In genomic region chr15:7198816-7199215, GRCm38 (mm10) we compare ENCODE assay signal across 8 mouse cellular contexts.
DNase-seq lines count a peak whose midpoint lies in the region; ATAC-seq and TF ChIP-seq lines count a peak whose summit lies in the region.

No protein-coding gene starts in this region.

- H3K4me2 ChIP-seq in heart, embryonic 11.5 days: no peak overlapping the region
- H3K4me2 ChIP-seq in forebrain, embryonic 16.5 days (ENCODE audit: low read length): no peak overlapping the region
- H3K4me2 ChIP-seq in midbrain, postnatal 0 days (ENCODE audit: low read depth, low read length, poor library complexity, severe bottlenecking): no peak overlapping the region

- 65% methylated on average over 2 of the region's 2 CpGs for WGBS in heart, embryonic 11.5 days (ENCODE audit: insufficient replicate concordance)
- 5% methylated on average over 2 of the region's 2 CpGs for WGBS in forebrain, embryonic 16.5 days
- WGBS in midbrain, postnatal 0 days: 39% methylated on average over 2 of the region's 2 CpGs

- TF ChIP-seq CTCF in midbrain, postnatal 0 days (IDR thresholded peaks at IDR 0.05): no peak

- no peak overlapping the region for H3K9ac ChIP-seq in heart, embryonic 11.5 days (ENCODE audit: low read depth, low read length)
- no peak overlapping the region for H3K9ac ChIP-seq in forebrain, embryonic 16.5 days (replicated peaks; ENCODE audit: low read depth, low read length)
- H3K9ac ChIP-seq in midbrain, postnatal 0 days (replicated peaks; ENCODE audit: low read length, poor library complexity, severe bottlenecking): no peak overlapping the region

- H3K27me3 ChIP-seq in heart, embryonic 11.5 days (ENCODE audit: control insufficient read depth, insufficient read depth, low read length): no peaks in the 10 kb centered on the region
- no peaks in the 10 kb centered on the region for H3K27me3 ChIP-seq in forebrain, embryonic 16.5 days (replicated peaks; ENCODE audit: control insufficient read depth, insufficient read depth, low read length)
- H3K27me3 ChIP-seq in midbrain, postnatal 0 days (ENCODE audit: insufficient read depth, low read length): no peaks in the 10 kb centered on the region

- no peak for ATAC-seq in heart, embryonic 11.5 days (replicated peaks; ENCODE audit: insufficient number of reproducible peaks, low FRiP score, low TSS enrichment)
- ATAC-seq in forebrain, embryonic 16.5 days: peak; percentile 58
- ATAC-seq in midbrain, postnatal 0 days (ENCODE audit: low FRiP score): peak; percentile 70
- ATAC-seq in cerebellum, adult (ENCODE audit: insufficient number of reproducible peaks, low FRiP score, low TSS enrichment): no peak

- no peaks in the 10 kb centered on the region for H3K9me3 ChIP-seq in heart, embryonic 11.5 days (replicated peaks; ENCODE audit: control insufficient read depth, low read length)
- H3K9me3 ChIP-seq in forebrain, embryonic 16.5 days (ENCODE audit: control insufficient read depth, low read length): no peaks in the 10 kb centered on the region
- H3K9me3 ChIP-seq in midbrain, postnatal 0 days (ENCODE audit: low read length): no peaks in the 10 kb centered on the region

- no peak overlapping the region for H3K4me3 ChIP-seq in heart, embryonic 11.5 days (ENCODE audit: low read depth, low read length)
- H3K4me3 ChIP-seq in forebrain, embryonic 16.5 days (replicated peaks; ENCODE audit: low read length): no peak overlapping the region
- H3K4me3 ChIP-seq in midbrain, postnatal 0 days (ENCODE audit: low read depth, low read length): no peak overlapping the region

- H3K4me1 ChIP-seq in heart, embryonic 11.5 days (ENCODE audit: control insufficient read depth, insufficient read depth, low read length): peaks cover 28% of the 10 kb centered on the region
- H3K4me1 ChIP-seq in forebrain, embryonic 16.5 days (replicated peaks; ENCODE audit: control insufficient read depth, insufficient read depth, low read length): peaks cover 36% of the 10 kb centered on the region
- H3K4me1 ChIP-seq in midbrain, postnatal 0 days (ENCODE audit: insufficient read depth, low read length): no peaks in the 10 kb centered on the region

- DNase-seq in heart, postnatal 4 days: peak; percentile 52
- peak; percentile 33 to 44 for DNase-seq in layer of hippocampus, adult 8-10 months (ENCODE audit: low spot score in 2 of 2)
- DNase-seq in midbrain, postnatal 0 days (ENCODE audit: low spot score): peak; percentile 91
- DNase-seq in spleen, postnatal 14 days (ENCODE audit: low spot score in 2 of 2): no peak
- DNase-seq in adrenal gland, adult (ENCODE audit: inconsistent age in 2 of 2, low spot score in 1 of 2): no peak

- no peaks in the 10 kb centered on the region for H3K36me3 ChIP-seq in heart, embryonic 11.5 days (ENCODE audit: control insufficient read depth, insufficient read depth, low read length)
- H3K36me3 ChIP-seq in forebrain, embryonic 16.5 days (ENCODE audit: control insufficient read depth, insufficient read depth): no peaks in the 10 kb centered on the region
- no peaks in the 10 kb centered on the region for H3K36me3 ChIP-seq in midbrain, postnatal 0 days (ENCODE audit: insufficient read depth, low read length)

- no peak overlapping the region for H3K27ac ChIP-seq in heart, embryonic 11.5 days (ENCODE audit: low read depth, low read length)
- no peak overlapping the region for H3K27ac ChIP-seq in forebrain, embryonic 16.5 days (ENCODE audit: low read length)
- H3K27ac ChIP-seq in midbrain, postnatal 0 days (ENCODE audit: low read depth, low read length): 0 out of 2 replicates have a peak overlapping the region, but pooled peaks have one; percentile 43

Comparison
In these comparisons a context has a peak if more than half of its experiments do, and no peak if none do; other contexts are left out.
1. DNase-seq: peak in heart, postnatal 4 days (single experiment), layer of hippocampus, adult 8-10 months (2 of 2) and midbrain, postnatal 0 days (single experiment); none in spleen, postnatal 14 days (0 of 2) and adrenal gland, adult (0 of 2).
2. ATAC-seq: peak in forebrain, embryonic 16.5 days (single experiment) and midbrain, postnatal 0 days (single experiment); none in heart, embryonic 11.5 days (single experiment) and cerebellum, adult (single experiment).